Mouse (Mus musculus) heart, embryonic 14.5 days (tissue): ENCODE results near the gene Cxadr. TPM values are rescaled to one million over a fixed set of nuclear protein-coding genes. Genes with fewer than 3 reads are reported as not detected.

Experiments used
- ATAC-seq: fragments of 200-750 bp; cut with Nextera tagmentation; 2 replicates; pipeline ENCODE4 v1.8.0; 2017; ENCODE audit warnings: low read depth, moderate TSS enrichment; ENCODE audit not compliant: insufficient number of reproducible peaks, insufficient read depth, low FRiP score
- H3K27ac ChIP-seq, 2 experiments: fragments of 200-500 bp in 1 of 2; fragments of 300-500 bp in 1 of 2; sonication (generic) in 1 of 2; replicated peaks in 1 of 2; 2 replicates each; pipeline ENCODE4 v1.5.1; 2012 to 2014; ENCODE audit warnings: low read depth in 2 of 2, low read length in 2 of 2, control low read depth in 1 of 2, mild to moderate bottlenecking in 1 of 2, mixed read lengths in 1 of 2; ENCODE audit not compliant: control insufficient read depth in 1 of 2, insufficient read depth in 1 of 2
- H3K27me3 ChIP-seq: fragments of 300-500 bp; sonication (generic); 2 replicates; pipeline ENCODE4 v1.6.1; 2014; ENCODE audit warnings: mild to moderate bottlenecking, low read length, control low read depth; ENCODE audit not compliant: control insufficient read depth, insufficient read depth
- H3K36me3 ChIP-seq: fragments of 300-500 bp; sonication (generic); 2 replicates; pipeline ENCODE4 v1.6.1; 2014; ENCODE audit warnings: mild to moderate bottlenecking, control low read depth, low read length, mixed read lengths; ENCODE audit not compliant: control insufficient read depth, insufficient read depth
- H3K4me1 ChIP-seq, 2 experiments: fragments of 200-500 bp in 1 of 2; fragments of 300-500 bp in 1 of 2; sonication (generic) in 1 of 2; 2 replicates each; pipeline ENCODE4 v1.6.1; 2012 to 2014; ENCODE audit warnings: low read length in 2 of 2, control low read depth in 1 of 2, mixed read lengths in 1 of 2; ENCODE audit not compliant: control insufficient read depth in 2 of 2, insufficient read depth in 2 of 2
- H3K4me2 ChIP-seq: fragments of 300-500 bp; sonication (generic); 2 replicates; pipeline ENCODE4 v1.6.1; 2014; ENCODE audit warnings: mild to moderate bottlenecking, low read length
- H3K4me3 ChIP-seq, 2 experiments: fragments of 200-500 bp in 1 of 2; fragments of 300-500 bp in 1 of 2; sonication (generic) in 1 of 2; 2 replicates each; pipeline ENCODE4 v1.5.1; 2012 to 2014; ENCODE audit warnings: low read length in 2 of 2, mild to moderate bottlenecking in 2 of 2, control low read depth in 1 of 2, low read depth in 1 of 2, moderate library complexity in 1 of 2; ENCODE audit not compliant: control insufficient read depth in 1 of 2, insufficient read depth in 1 of 2
- H3K9ac ChIP-seq: fragments of 300-500 bp; sonication (generic); 2 replicates; pipeline ENCODE4 v1.6.1; 2014; ENCODE audit warnings: mild to moderate bottlenecking, low read length
- H3K9me3 ChIP-seq: fragments of 300-500 bp; sonication (generic); 2 replicates; pipeline ENCODE4 v1.6.1; 2016; ENCODE audit warnings: low read length, control low read depth; ENCODE audit not compliant: control insufficient read depth
- WGBS: fragments of 180-500 bp; shearing (Covaris S2); extraction: QIAGEN DNeasy Blood & Tissue Kit; methylation state at CpG from one replicate; pipeline ENCODE4 v1.1.7; 2014; 5-methylcytosine and 5-hydroxymethylcytosine counted together
- polyA plus RNA-seq: library from polyadenylated mRNA; unstranded; fragments of >200 nt; fragmentation: Nextera tagmentation; extraction: Ambion mirVana; gene quantifications from 2 replicates; pipeline ENCODE4 v1.2.1, GENCODE M21; 2014

Gene Cxadr
- polyA plus RNA-seq, 1 experiment from 2014 or later: 28.7 TPM

- H3K4me2 ChIP-seq: no peak overlapping the region
- H3K36me3 ChIP-seq: no peaks in the 10 kb centered on the region
- H3K4me3 ChIP-seq: no peak overlapping the region
- H3K4me1 ChIP-seq: peaks cover 7 to 10% of the 10 kb centered on the region in 2 experiments
- no peak overlapping the region for H3K27ac ChIP-seq
- no peaks in the 10 kb centered on the region for H3K9me3 ChIP-seq
- H3K9ac ChIP-seq: no peak overlapping the region
- H3K27me3 ChIP-seq: no peaks in the 10 kb centered on the region
- no peak for ATAC-seq
Observed at GRCm38 (mm10) chr16:78267453-78267852, 33.8 kb upstream of the Cxadr start.

- Histone ChIP-seq H3K9ac (no peak overlapping the region), H3K9me3 (no peaks in the 10 kb centered on the region), H3K36me3 (no peaks in the 10 kb centered on the region), H3K4me3 (no peak overlapping the region), H3K27ac (no peak overlapping the region), H3K4me2 (no peak overlapping the region), H3K27me3 (no peaks in the 10 kb centered on the region), H3K4me1 (peaks cover 7 to 10% of the 10 kb centered on the region in 2 experiments)
- no peak for ATAC-seq
- 77% methylated on average over 3 of the region's 3 CpGs for WGBS
Observed at GRCm38 (mm10) chr16:78268167-78268566, 33.1 kb upstream of the Cxadr start.

DNA sequence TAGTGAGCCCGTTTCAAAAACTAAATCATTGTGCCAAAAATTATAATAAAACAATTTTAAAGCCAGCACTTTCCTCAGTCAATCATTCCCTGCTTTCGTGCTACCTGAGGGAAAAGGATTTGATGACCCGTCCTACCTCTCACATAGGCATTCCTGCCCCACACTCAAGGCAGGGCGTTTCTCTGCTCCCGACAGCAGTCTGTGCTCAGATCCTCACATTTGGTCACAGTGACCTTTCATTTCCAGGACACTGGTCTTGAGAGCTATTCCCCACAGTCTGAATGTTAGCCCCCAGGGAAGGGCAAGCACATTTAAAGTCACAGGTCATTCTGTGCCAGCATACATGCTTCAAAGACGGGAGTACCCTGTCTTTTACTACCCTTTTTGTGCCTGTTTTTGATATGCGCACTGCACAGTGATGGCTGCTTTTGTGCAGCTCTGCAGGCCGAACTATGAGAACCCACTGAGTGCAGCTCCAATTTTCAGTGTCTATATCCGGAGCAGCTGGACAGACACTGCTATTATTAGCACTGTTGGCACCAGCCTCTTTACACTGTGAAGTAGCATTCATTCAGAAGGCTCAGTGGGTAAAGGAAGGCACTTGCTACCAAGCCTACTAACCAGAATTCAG is 26.3 kb upstream of the Cxadr start:
- no peak overlapping the region for H3K4me3 ChIP-seq
- peak; percentile 74 for ATAC-seq

DNA sequence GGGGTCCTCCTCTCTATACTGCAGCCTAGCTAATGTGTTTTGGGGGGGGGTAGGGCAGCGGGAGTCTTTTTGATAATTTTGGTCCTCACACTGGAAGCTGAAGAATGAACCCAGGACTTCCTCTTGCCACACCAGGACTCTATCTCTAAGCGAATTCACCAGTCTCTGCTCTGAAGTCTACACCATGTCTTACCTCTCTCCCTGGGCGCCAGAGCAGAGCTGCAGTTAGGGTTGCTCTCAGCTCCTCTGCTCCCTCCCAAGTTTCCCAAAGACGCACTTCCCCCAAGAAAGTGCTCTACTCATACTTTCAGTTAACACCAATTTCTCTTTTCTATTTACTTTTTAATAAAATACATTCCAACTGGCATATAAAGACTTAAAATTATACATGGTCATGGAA is 23.7 kb upstream of the Cxadr start:
- Histone ChIP-seq H3K9ac (no peak overlapping the region), H3K36me3 (no peaks in the 10 kb centered on the region), H3K9me3 (no peaks in the 10 kb centered on the region), H3K4me3 (no peak overlapping the region), H3K4me1 (peaks cover 5 to 15% of the 10 kb centered on the region in 2 experiments), H3K4me2 (no peak overlapping the region), H3K27me3 (no peaks in the 10 kb centered on the region), H3K27ac (no peak overlapping the region)
- ATAC-seq: no peak
- WGBS: 58% methylated on average over 4 of the region's 4 CpGs

More for the DNA sequence above, 26.3 kb upstream of the Cxadr start:
- H3K9me3 ChIP-seq: no peaks in the 10 kb centered on the region
- H3K9ac ChIP-seq: peak overlapping the region; percentile 58
- peaks cover 5 to 15% of the 10 kb centered on the region in 2 experiments for H3K4me1 ChIP-seq
- peak overlapping the region; percentile 93 to 96 for H3K27ac ChIP-seq
- H3K36me3 ChIP-seq: no peaks in the 10 kb centered on the region
- 42% methylated on average over 9 of the region's 9 CpGs for WGBS
- H3K4me2 ChIP-seq: peak overlapping the region; percentile 48
- no peaks in the 10 kb centered on the region for H3K27me3 ChIP-seq

- Histone ChIP-seq H3K36me3 (no peaks in the 10 kb centered on the region), H3K9me3 (no peaks in the 10 kb centered on the region), H3K27me3 (no peaks in the 10 kb centered on the region), H3K27ac (no peak overlapping the region), H3K4me2 (no peak overlapping the region), H3K4me3 (no peak overlapping the region), H3K4me1 (peaks cover 2 to 5% of the 10 kb centered on the region in 2 experiments; a peak in 3 of 4 replicates), H3K9ac (no peak overlapping the region)
- no peak for ATAC-seq
- WGBS: 78% methylated on average over 5 of the region's 5 CpGs
Observed at GRCm38 (mm10) chr16:78280093-78280881, 21.0 kb upstream of the Cxadr start.

DNA sequence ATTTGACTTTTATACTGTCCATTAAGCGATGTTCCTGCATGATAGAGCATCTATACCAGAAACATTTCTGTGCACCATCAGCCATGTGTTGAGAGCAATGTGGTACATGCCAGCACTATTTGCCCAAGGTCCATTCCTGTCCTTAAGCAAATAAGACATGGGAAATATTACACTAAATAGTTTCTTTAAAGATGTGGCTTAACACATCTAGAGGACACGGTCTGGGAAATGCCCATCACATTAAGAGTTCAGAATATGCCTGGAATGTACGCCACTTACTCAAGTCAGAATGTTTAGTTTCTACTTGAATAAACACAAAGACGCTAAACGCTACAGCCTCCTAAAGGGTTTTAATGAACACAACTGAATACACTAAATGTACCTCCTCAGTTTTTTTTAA is 18.1 kb upstream of the Cxadr start:
- no peak overlapping the region for H3K4me3 ChIP-seq
- H3K27me3 ChIP-seq: no peaks in the 10 kb centered on the region
- no peak overlapping the region for H3K9ac ChIP-seq
- H3K27ac ChIP-seq: no peak overlapping the region
- WGBS: 67% methylated on average over 5 of the region's 5 CpGs
- H3K36me3 ChIP-seq: no peaks in the 10 kb centered on the region
- ATAC-seq: no peak
- H3K9me3 ChIP-seq: no peaks in the 10 kb centered on the region
- H3K4me1 ChIP-seq: no peaks in the 10 kb centered on the region
- no peak overlapping the region for H3K4me2 ChIP-seq

GRCm38 (mm10) chr16:78294051-78294450 is 7.2 kb upstream of the Cxadr start:
- Histone ChIP-seq H3K4me2 (no peak overlapping the region), H3K27ac (no peak overlapping the region), H3K9ac (no peak overlapping the region), H3K4me1 (peaks cover 2 to 7% of the 10 kb centered on the region in 2 experiments; a peak in 2 of 4 replicates), H3K4me3 (no peak overlapping the region), H3K9me3 (no peaks in the 10 kb centered on the region), H3K36me3 (no peaks in the 10 kb centered on the region), H3K27me3 (no peaks in the 10 kb centered on the region)
- 83% methylated on average over 1 of the region's 1 CpGs for WGBS
- no peak for ATAC-seq
